Mouse (Mus musculus): ENCODE measurements around the gene Zbp1. TPM values are rescaled to one million over a fixed set of nuclear protein-coding genes. Genes with fewer than 3 reads are reported as not detected.
A peak's percentile ranks its signal among the peaks of the same experiment; 100 is the strongest.

Zbp1 gene
- total RNA-seq, 2 experiments from 2014 or later, result 0.20 TPM; not detected in 1

- intact Hi-C loops (cut with DNase I), result no loop called here
- no peak for DNase-seq
Observed at GRCm38 (mm10) chr2:173181486-173181885, 37.2 kb downstream of the Zbp1 start.

- intact Hi-C loops (cut with DNase I), result no loop called here
- DNase-seq, result no peak
Observed at GRCm38 (mm10) chr2:173180721-173181388, 37.9 kb downstream of the Zbp1 start.

- DNase-seq, result no peak
- intact Hi-C loops (cut with DNase I), result no loop called here
Observed at GRCm38 (mm10) chr2:173180026-173180425, 38.7 kb downstream of the Zbp1 start.

GRCm38 (mm10) chr2:173179046-173179445 lies 39.7 kb downstream of the Zbp1 start:
- DNase-seq, result no peak
- intact Hi-C loops (cut with DNase I), result no loop called here

GRCm38 (mm10) chr2:173177951-173178350 lies 40.8 kb downstream of the Zbp1 start:
- DNase-seq, result peak; percentile 65
- intact Hi-C loops (cut with DNase I), result no loop called here

GRCm38 (mm10) chr2:173177481-173177880 lies 41.2 kb downstream of the Zbp1 start:
- intact Hi-C loops (cut with DNase I), result no loop called here
- no peak for DNase-seq

- intact Hi-C loops (cut with DNase I), result no loop called here
- DNase-seq, result no peak
Observed at GRCm38 (mm10) chr2:173175703-173176102, 43.0 kb downstream of the Zbp1 start.

- DNase-seq, result no peak
- intact Hi-C loops (cut with DNase I), result no loop called here
Observed at GRCm38 (mm10) chr2:173174569-173174968, 44.2 kb downstream of the Zbp1 start.

GRCm38 (mm10) chr2:173173521-173174511 lies 44.9 kb downstream of the Zbp1 start:
- intact Hi-C loops (cut with DNase I), result no loop called here
- peak; percentile 45 for DNase-seq

GRCm38 (mm10) chr2:173173008-173173407 lies 45.7 kb downstream of the Zbp1 start:
- peak; percentile 48 for DNase-seq

GRCm38 (mm10) chr2:173172386-173172785 lies 46.3 kb downstream of the Zbp1 start:
- DNase-seq, result no peak

More at GRCm38 (mm10) chr2:173173008-173173407, 45.7 kb downstream of the Zbp1 start:
- intact Hi-C loops (cut with DNase I), result no loop called here

GRCm38 (mm10) chr2:173171956-173172355 lies 46.8 kb downstream of the Zbp1 start:
- intact Hi-C loops (cut with DNase I), result no loop called here
- no peak for DNase-seq

More at GRCm38 (mm10) chr2:173172386-173172785, 46.3 kb downstream of the Zbp1 start:
- intact Hi-C loops (cut with DNase I), result no loop called here

- intact Hi-C loops (cut with DNase I), result no loop called here
- DNase-seq, result no peak
Observed at GRCm38 (mm10) chr2:173171470-173171869, 47.3 kb downstream of the Zbp1 start.

GRCm38 (mm10) chr2:173170715-173171114 lies 48.0 kb downstream of the Zbp1 start:
- DNase-seq, result no peak
- intact Hi-C loops (cut with DNase I), result no loop called here

- DNase-seq, result no peak
- intact Hi-C loops (cut with DNase I), result no loop called here
Observed at GRCm38 (mm10) chr2:173170081-173170480, 48.6 kb downstream of the Zbp1 start.

- peak; percentile 38 for DNase-seq
- intact Hi-C loops (cut with DNase I), result no loop called here
Observed at GRCm38 (mm10) chr2:173168411-173168851, 50.3 kb downstream of the Zbp1 start.

- no peak for DNase-seq
- intact Hi-C loops (cut with DNase I), result no loop called here
Observed at GRCm38 (mm10) chr2:173165357-173165756, 53.4 kb downstream of the Zbp1 start.

- intact Hi-C loops (cut with DNase I), result no loop called here
- DNase-seq, result no peak
Observed at GRCm38 (mm10) chr2:173164946-173165345, 53.8 kb downstream of the Zbp1 start.

- no peak for DNase-seq
- intact Hi-C loops (cut with DNase I), result no loop called here
Observed at GRCm38 (mm10) chr2:173164358-173164757, 54.4 kb downstream of the Zbp1 start.

GRCm38 (mm10) chr2:173163380-173163779 lies 55.3 kb downstream of the Zbp1 start:
- intact Hi-C loops (cut with DNase I), result no loop called here
- DNase-seq, result no peak
